Mouse (Mus musculus) mesoderm, embryonic 11.5 days (tissue): ENCODE results near the gene Slc16a5.
"Not testable (repeated sequence)": the region's sequence is repeated elsewhere in the genome, so short reads cannot be mapped to it uniquely, and the experiment has no call there.

Source experiments
- DNase-seq: peaks from one replicate; pipeline ENCODE4 v3.0.0-alpha.2; 2012; ENCODE audit warnings: low read depth, low spot score

The Slc16a5 gene

DNA sequence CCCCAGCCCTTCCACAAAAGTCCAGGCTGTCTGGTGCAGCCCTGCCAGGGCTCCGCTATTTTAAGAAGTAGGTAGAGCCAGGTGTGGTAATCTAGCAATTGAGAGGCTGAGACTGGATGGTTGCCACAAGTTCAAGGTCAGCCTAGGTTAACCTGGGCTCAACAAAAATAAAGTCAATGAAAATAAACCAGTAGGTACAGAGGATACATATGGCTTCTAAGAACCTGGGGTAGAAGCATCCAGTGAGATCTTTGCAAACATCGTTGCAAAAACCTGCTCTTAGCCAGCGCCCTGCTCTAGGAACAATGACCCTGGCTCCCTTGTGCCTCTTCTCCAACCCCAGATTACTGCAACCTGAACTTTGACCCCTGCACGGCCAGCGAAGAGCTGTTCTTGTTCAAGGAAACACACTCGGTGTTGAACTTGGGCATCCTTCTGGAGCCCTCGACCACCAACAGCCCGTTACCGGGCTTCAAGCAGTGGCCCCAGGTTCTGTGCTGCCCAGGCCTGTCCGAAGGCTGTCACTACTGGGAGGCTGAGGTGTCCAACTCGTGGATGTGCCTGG, 14.9 kb upstream of the Slc16a5 start:
- DNase-seq: no peak

DNA sequence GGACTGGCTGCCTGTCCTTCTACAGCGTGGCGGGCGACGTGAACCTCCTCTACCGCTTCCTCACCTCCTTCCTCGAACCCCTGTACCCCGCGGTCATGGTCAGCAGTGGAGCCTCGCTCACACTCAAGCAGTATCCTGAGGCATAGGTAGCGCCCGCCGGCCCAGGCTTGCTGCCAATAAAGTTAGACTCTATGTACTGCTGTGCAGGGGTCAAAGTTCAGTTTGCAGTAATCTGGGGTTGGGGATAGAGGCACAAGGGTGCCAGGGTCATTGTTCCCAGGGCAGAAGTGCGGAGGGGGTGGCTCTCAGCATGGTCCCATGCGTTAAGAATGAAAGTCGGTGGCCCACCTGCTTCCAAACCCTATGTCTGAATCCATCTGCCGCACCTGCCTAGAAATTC, 14.2 kb upstream of the Slc16a5 start:
- DNase-seq: no peak

DNA sequence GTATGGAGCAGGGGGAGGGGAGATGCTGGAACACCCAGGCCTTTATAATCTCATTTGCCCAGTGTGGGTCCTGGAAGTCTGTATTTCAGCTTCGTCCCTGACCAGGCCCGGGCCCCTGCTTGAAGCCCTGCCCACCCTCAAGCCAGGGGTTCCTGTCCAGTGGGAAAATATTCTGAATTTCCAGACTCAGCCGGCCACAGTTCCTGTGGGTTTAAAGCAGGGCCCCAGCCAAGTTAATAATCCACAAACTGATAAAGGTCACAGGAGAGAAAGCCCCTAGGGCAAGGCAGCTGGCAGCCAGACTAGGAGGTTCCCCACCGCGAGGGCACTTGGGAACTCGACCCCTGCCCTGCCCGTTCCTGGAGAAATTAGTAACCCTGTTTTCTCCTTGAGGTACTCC, 13.3 kb upstream of the Slc16a5 start:
- DNase-seq: no peak

- no peak for DNase-seq
These were observed 12.1 kb upstream of the Slc16a5 start for GRCm38 (mm10) chr11:115450176-115450575.

DNA sequence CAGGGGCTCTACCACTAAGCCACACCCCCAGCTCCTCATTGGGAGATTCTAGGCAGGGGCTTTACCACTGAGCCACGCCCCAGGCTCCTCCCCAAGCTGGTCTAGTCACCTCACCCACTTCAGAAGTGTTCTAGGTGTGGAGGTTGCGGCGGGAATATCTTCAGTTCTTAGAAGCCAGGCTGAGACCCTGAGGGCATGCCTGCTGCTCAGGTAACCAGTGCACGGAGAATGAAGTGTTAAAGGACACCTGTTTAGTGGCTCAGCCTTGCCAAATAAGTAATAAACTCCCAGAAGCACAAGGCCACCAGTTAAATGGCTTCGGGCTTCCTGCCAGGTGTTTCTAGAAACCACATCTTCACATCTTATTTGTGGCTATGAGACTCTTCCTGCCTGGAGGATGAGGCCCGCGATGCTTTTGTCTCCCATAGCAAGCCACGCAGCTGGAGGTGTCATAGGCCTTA, 10.5 kb upstream of the Slc16a5 start:
- no peak for DNase-seq

- no peak for DNase-seq
These were observed 9.9 kb upstream of the Slc16a5 start for GRCm38 (mm10) chr11:115452281-115452860.

DNA sequence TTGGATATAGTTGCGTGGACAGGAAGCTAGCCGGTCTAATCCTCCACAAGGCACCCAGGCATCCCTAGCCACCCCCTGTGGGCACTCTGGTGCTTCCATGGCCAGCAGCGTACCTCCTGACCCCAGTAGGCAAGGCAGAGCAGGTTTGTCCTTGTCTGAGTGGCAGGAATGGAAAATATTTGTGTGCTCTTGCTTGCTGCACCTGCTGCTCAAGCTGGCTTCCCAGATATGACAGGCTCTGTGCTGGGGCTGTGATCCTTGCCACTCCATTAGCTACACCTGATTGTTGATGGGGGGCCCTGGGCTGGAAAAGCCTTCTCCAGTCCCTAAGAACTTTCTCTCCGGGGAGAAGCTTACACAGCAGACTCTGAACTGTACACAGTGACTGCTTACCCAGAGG, 9.0 kb upstream of the Slc16a5 start:
- DNase-seq: no peak

- DNase-seq: not testable (repeated sequence)
These were observed 7.5 kb upstream of the Slc16a5 start for GRCm38 (mm10) chr11:115454822-115455221.

GRCm38 (mm10) chr11:115455619-115456018, 6.7 kb upstream of the Slc16a5 start:
- no peak for DNase-seq

DNA sequence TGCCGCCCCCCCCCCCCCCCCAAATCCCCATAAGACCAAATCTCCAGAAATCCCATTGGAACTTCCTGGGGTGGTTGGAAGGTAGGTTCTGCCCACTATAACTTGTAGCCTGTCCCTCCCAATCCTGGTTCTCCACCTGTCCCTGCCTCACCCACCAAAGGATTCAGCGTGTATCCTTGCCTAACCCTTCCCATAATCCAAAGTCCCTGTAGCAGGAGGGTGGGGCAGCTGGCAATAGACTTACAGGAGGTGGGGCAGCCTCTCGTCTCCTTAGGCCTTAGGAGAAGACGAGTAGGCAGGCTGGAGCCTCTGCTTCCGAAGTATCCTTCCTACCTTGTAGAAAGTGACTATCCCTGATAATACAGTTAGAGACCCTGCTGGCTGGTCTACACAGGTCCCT, 6.1 kb upstream of the Slc16a5 start:
- DNase-seq: no peak

- no peak for DNase-seq
These were observed 4.9 kb upstream of the Slc16a5 start for GRCm38 (mm10) chr11:115457405-115457804.

- no peak for DNase-seq
These were observed 1.3 kb upstream of the Slc16a5 start for GRCm38 (mm10) chr11:115460976-115461375.

GRCm38 (mm10) chr11:115461846-115462242, 430 bp upstream of the Slc16a5 start:
- DNase-seq: no peak

GRCm38 (mm10) chr11:115463397-115463796, 1.1 kb downstream of the Slc16a5 start:
- no peak for DNase-seq

GRCm38 (mm10) chr11:115464851-115465250, 2.6 kb downstream of the Slc16a5 start:
- DNase-seq: no peak

DNA sequence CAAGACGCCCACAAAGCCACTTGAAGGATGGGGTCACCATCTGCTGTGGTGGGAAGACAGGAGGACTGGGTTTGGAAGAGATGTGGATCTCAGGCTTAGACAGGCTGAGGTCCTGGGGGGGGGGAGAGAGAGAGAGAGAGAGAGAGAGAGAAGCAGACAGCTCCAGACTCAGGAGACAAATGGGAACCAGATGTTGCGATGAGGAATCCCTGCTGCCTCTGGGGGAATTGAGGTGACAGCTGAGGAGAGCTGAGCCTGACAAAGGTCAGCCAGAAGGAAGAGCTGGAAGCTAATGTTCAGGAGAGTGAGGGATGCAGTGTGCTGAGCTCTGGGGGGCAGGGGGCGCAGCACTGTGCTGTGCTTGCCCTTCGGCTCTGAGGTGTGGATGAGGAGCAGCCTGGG, 4.9 kb downstream of the Slc16a5 start:
- peak; percentile 89 for DNase-seq

DNA sequence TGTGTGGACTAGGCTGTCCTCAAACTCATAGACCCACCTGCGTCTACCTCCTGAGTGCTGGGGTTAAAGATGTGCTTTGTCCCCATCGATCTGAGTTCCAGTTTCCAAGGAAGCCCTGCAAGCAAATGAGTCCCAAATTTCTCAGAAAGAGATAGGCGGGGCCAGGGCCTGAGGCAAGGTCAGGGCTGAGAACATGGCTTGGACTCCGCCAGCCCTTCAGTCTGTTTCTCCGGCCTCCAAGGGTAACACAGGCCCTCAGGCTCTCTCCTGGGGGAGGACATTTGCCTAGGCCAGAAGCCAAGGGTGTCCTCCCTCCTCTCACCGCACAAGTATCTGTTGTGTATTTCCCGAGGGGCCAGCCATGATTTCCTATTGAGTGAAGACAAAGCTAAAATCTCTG, 9.9 kb downstream of the Slc16a5 start:
- DNase-seq: no peak

GRCm38 (mm10) chr11:115473626-115474275, 11.5 kb downstream of the Slc16a5 start:
- peak; percentile 95 for DNase-seq

GRCm38 (mm10) chr11:115475025-115475757, 12.9 kb downstream of the Slc16a5 start, which contains the start of gene Armc7:
Gene Armc7, plus strand, starts transcription at chr11:115475667.
- peak; percentile 96 for DNase-seq

- DNase-seq: no peak
These were observed 13.5 kb downstream of the Slc16a5 start for GRCm38 (mm10) chr11:115475758-115476237.

DNA sequence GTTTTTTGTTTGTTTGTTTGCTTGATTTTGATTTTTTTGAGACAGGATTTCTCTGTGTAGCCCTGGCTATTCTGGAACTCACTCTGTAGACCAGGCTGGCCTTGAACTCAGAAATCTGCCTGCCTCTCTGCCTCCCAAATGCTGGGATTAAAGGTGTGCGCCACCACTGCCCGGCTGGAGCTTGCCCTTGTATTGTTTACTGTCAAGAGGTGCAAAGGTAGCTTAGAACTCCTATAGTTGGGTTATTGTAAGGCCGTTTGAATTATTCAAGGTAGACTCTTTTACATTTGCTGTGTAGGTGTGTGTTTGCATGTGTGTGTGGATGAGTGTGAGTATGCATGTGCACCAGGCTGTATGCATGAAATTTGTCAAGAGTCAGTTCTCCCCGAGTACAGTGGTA, 14.4 kb downstream of the Slc16a5 start:
- DNase-seq: not testable (repeated sequence)

DNA sequence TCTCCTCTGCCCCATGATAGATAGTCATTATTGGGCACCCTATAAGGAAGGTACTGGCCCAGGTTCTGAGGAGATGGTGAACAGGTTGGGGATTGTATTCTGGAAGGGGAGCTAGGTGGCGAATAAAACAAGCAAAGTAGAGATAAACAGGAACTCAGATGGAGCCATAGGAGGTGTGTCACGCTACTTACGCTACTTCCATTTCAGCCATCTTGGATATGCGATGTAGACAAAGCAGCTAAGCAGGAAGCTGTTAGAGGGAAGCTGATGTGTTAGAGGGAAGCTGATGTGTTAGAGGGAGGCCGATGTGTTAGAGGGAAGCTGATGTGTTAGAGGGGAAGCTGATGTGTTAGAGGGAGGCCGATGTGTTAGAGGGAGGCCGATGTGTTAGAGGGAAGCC, 15.1 kb downstream of the Slc16a5 start:
- DNase-seq: not testable (repeated sequence)
